11 mouse cellular contexts compared by ENCODE assay signal in genomic region chr11:96298895-96299667, GRCm38 (mm10). TPM values are rescaled to one million over a fixed set of nuclear protein-coding genes. Genes with fewer than 3 reads are reported as not detected.
DNase-seq lines count a peak whose midpoint lies in the region; ATAC-seq lines count a peak whose summit lies in the region.
"Had no signal": no experiment of that assay in that cellular context is flagged by ENCODE, and none has a peak within 500 bp of the region (broad histone marks: within the 10 kb centered on the region; RNA-seq: fewer than 3 reads in every experiment).

No protein-coding gene starts in this region.

- H3K36me3 ChIP-seq in heart, embryonic 12.5 days, result no peaks in the 10 kb centered on the region
- H3K36me3 ChIP-seq in embryonic facial prominence, embryonic 15.5 days, result no peaks in the 10 kb centered on the region
- no peaks in the 10 kb centered on the region for H3K36me3 ChIP-seq in forebrain, embryonic 12.5 days (replicated peaks)
- H3K36me3 ChIP-seq: G1E had no signal

- peaks cover 22% of the 10 kb centered on the region for H3K4me1 ChIP-seq in heart, embryonic 12.5 days (replicated peaks)
- H3K4me1 ChIP-seq in embryonic facial prominence, embryonic 15.5 days, result peaks cover 23% of the 10 kb centered on the region; the same call in 1 of the 2 replicates
- peaks cover 15% of the 10 kb centered on the region for H3K4me1 ChIP-seq in forebrain, embryonic 12.5 days

- DNase-seq in heart, postnatal 10 days, result no peak
- DNase-seq in kidney, postnatal 10 days, result peak; percentile 93
- DNase-seq in lung, postnatal 4 days, result peak; percentile 68 to 83
- DNase-seq in left cerebral cortex, adult 9 months (ENCODE audit: low spot score in 2 of 2), result no peak
- DNase-seq in cerebellum, adult 18-20 months, result no peak

- no peaks in the 10 kb centered on the region for H3K9me3 ChIP-seq in heart, embryonic 12.5 days (replicated peaks)
- no peaks in the 10 kb centered on the region for H3K9me3 ChIP-seq in embryonic facial prominence, embryonic 15.5 days (replicated peaks)
- no peaks in the 10 kb centered on the region for H3K9me3 ChIP-seq in forebrain, embryonic 12.5 days

- WGBS in heart, embryonic 12.5 days, result under 1% methylated on average over 66 of the region's 66 CpGs
- WGBS in embryonic facial prominence, embryonic 15.5 days, result 1% methylated on average over 66 of the region's 66 CpGs
- WGBS in forebrain, embryonic 12.5 days, result under 1% methylated on average over 66 of the region's 66 CpGs

- ATAC-seq in heart, embryonic 12.5 days (ENCODE audit: insufficient number of reproducible peaks, low FRiP score), result no peak
- ATAC-seq in embryonic facial prominence, embryonic 15.5 days (ENCODE audit: insufficient number of reproducible peaks, low FRiP score, low TSS enrichment, low read depth), result no peak
- no peak for ATAC-seq in forebrain, embryonic 12.5 days (ENCODE audit: low FRiP score)

- peak overlapping the region; percentile 47 for H3K4me2 ChIP-seq in heart, embryonic 12.5 days
- H3K4me2 ChIP-seq in embryonic facial prominence, embryonic 15.5 days (replicated peaks), result peak overlapping the region; percentile 31; the same call in 1 of the 2 replicates
- no peak overlapping the region for H3K4me2 ChIP-seq in forebrain, embryonic 12.5 days

- H3K27me3 ChIP-seq in heart, embryonic 12.5 days (replicated peaks), result peaks cover 99% of the 10 kb centered on the region
- peaks cover 100% of the 10 kb centered on the region for H3K27me3 ChIP-seq in embryonic facial prominence, embryonic 15.5 days
- peaks cover 100% of the 10 kb centered on the region for H3K27me3 ChIP-seq in forebrain, embryonic 12.5 days

- intact Hi-C loops in heart, postnatal 10 days (cut with DNase I), result no loop called here

- H3K27ac ChIP-seq in heart, embryonic 12.5 days (ENCODE audit: poor library complexity, severe bottlenecking), result no peak overlapping the region
- no peak overlapping the region for H3K27ac ChIP-seq in embryonic facial prominence, embryonic 15.5 days (replicated peaks)
- H3K27ac ChIP-seq in forebrain, embryonic 12.5 days, result no peak overlapping the region
- H3K27ac ChIP-seq: macrophage had no signal

- peak overlapping the region; percentile 31 for H3K4me3 ChIP-seq in heart, embryonic 12.5 days
- H3K4me3 ChIP-seq in embryonic facial prominence, embryonic 15.5 days (replicated peaks), result peak overlapping the region; percentile 25
- H3K4me3 ChIP-seq in forebrain, embryonic 12.5 days (replicated peaks), result no peak overlapping the region; the same call in 1 of the 2 replicates

- H3K9ac ChIP-seq in heart, embryonic 12.5 days, result no peak overlapping the region
- no peak overlapping the region for H3K9ac ChIP-seq in embryonic facial prominence, embryonic 15.5 days
- no peak overlapping the region for H3K9ac ChIP-seq in forebrain, embryonic 12.5 days

RNA-seq across cellular contexts. Expression of gene Hoxb5, which starts 4.1 kb away (rescaled TPM):
- 0.14 and 1.9 TPM in 2 replicates for polyA plus RNA-seq in heart, embryonic 12.5 days (2016; fragmentation: Nextera tagmentation; extraction: Ambion mirVana)
- under 1 TPM; 0.45 to 0.62 TPM for total RNA-seq in heart, postnatal 10 days (2021)
- not detected in 2 replicates for polyA plus RNA-seq in embryonic facial prominence, embryonic 15.5 days (2015; fragmentation: Nextera tagmentation; extraction: Ambion mirVana)
- not detected in 2 replicates for polyA plus RNA-seq in forebrain, embryonic 12.5 days (2016; fragmentation: Nextera tagmentation; extraction: Ambion mirVana)
- total RNA-seq: common myeloid progenitor, adult 5-6 weeks had no signal
- polyA plus RNA-seq: macrophage had no signal

RNA-seq across cellular contexts. Expression of gene Hoxb6, which starts 6.8 kb away (rescaled TPM):
- polyA plus RNA-seq in heart, embryonic 12.5 days (2016; fragmentation: Nextera tagmentation; extraction: Ambion mirVana), result 0.62 TPM in 1 of 2 replicates, not detected in the other
- total RNA-seq in heart, postnatal 10 days (2021), result not detected
- not detected in 2 replicates for polyA plus RNA-seq in embryonic facial prominence, embryonic 15.5 days (2015; fragmentation: Nextera tagmentation; extraction: Ambion mirVana)
- polyA plus RNA-seq in forebrain, embryonic 12.5 days (2016; fragmentation: Nextera tagmentation; extraction: Ambion mirVana), result not detected in 2 replicates
- total RNA-seq: common myeloid progenitor, adult 5-6 weeks; G1E had no signal
- polyA plus RNA-seq: macrophage had no signal

RNA-seq across cellular contexts. Expression of gene Hoxb7, which starts 12.7 kb away (rescaled TPM):
- polyA plus RNA-seq in heart, embryonic 12.5 days (2016; fragmentation: Nextera tagmentation; extraction: Ambion mirVana), result 0.14 and 0.22 TPM in 2 replicates
- total RNA-seq in heart, postnatal 10 days (2021), result not detected
- polyA plus RNA-seq in embryonic facial prominence, embryonic 15.5 days (2015; fragmentation: Nextera tagmentation; extraction: Ambion mirVana), result not detected in 2 replicates
- not detected in 2 replicates for polyA plus RNA-seq in forebrain, embryonic 12.5 days (2016; fragmentation: Nextera tagmentation; extraction: Ambion mirVana)
- total RNA-seq: common myeloid progenitor, adult 5-6 weeks; G1E had no signal
- polyA plus RNA-seq: G1E, macrophage had no signal

RNA-seq across cellular contexts. Expression of gene Hoxb8, which starts 17.4 kb away (rescaled TPM):
- 0.06 TPM in 1 of 2 replicates, not detected in the other for polyA plus RNA-seq in heart, embryonic 12.5 days (2016; fragmentation: Nextera tagmentation; extraction: Ambion mirVana)
- total RNA-seq in heart, postnatal 10 days (2021), result not detected
- not detected in 2 replicates for polyA plus RNA-seq in embryonic facial prominence, embryonic 15.5 days (2015; fragmentation: Nextera tagmentation; extraction: Ambion mirVana)
- polyA plus RNA-seq in forebrain, embryonic 12.5 days (2016; fragmentation: Nextera tagmentation; extraction: Ambion mirVana), result not detected in 2 replicates
- total RNA-seq: common myeloid progenitor, adult 5-6 weeks had no signal
- polyA plus RNA-seq: macrophage had no signal

RNA-seq across cellular contexts. Expression of gene Hoxb4, which starts 19.0 kb away (rescaled TPM):
- polyA plus RNA-seq in heart, embryonic 12.5 days (2016; fragmentation: Nextera tagmentation; extraction: Ambion mirVana), result 0.19 and 0.32 TPM in 2 replicates
- total RNA-seq in heart, postnatal 10 days (2021), result 1 to 10 TPM; 1.1 TPM
- 0.11 TPM in 1 of 2 replicates, not detected in the other for polyA plus RNA-seq in embryonic facial prominence, embryonic 15.5 days (2015; fragmentation: Nextera tagmentation; extraction: Ambion mirVana)
- polyA plus RNA-seq in forebrain, embryonic 12.5 days (2016; fragmentation: Nextera tagmentation; extraction: Ambion mirVana), result not detected in 2 replicates
- total RNA-seq: G1E had no signal

Comparison
In these comparisons a context has a peak if more than half of its experiments do, and no peak if none do; other contexts are left out.
1. DNase-seq: peak in kidney, postnatal 10 days (single experiment) and lung, postnatal 4 days (2 of 2); none in heart, postnatal 10 days (0 of 2), left cerebral cortex, adult 9 months (0 of 2) and cerebellum, adult 18-20 months (0 of 2).